Mouse (Mus musculus): ENCODE results near the gene Sesn3. TPM values are rescaled to one million over a fixed set of nuclear protein-coding genes. Genes with fewer than 3 reads are reported as not detected.
"Not testable (repeated sequence)": the region's sequence is repeated elsewhere in the genome, so short reads cannot be mapped to it uniquely, and the experiment has no call there.

Sesn3 gene
- polyA plus RNA-seq, 1 experiment from 2014 or later = 4.0 TPM

DNA sequence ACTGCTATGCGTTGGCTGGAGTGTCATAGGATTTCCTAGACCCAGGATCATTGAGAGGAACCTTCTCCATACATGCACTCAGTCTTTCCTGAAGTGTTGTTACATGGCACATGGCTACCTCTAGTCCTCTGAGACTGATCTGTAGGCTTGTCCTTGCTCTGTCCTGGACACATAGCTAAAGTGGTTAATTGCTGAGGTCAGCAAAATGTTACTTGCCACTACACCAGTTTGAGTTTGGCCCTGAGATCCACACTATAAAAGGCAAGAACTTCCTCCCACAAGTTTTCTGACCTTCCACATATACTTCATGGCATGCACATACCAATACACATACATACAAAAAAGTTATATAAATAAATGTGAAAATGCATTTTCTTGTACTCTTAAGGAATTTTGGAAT, 41.8 kb downstream of the Sesn3 start:
- no peak overlapping the region for H3K9ac ChIP-seq (ENCODE audit: low read depth, low read length)
- WGBS = 88% methylated on average over 1 of the region's 1 CpGs
- ATAC-seq (replicated peaks; ENCODE audit: low FRiP score) = no peak
- no peaks in the 10 kb centered on the region for H3K9me3 ChIP-seq (ENCODE audit: control insufficient read depth, low read length)
- no peak overlapping the region for H3K27ac ChIP-seq (ENCODE audit: low read depth, low read length)
- H3K4me1 ChIP-seq (replicated peaks; ENCODE audit: control insufficient read depth, insufficient read depth, low read length) = no peaks in the 10 kb centered on the region
- H3K36me3 ChIP-seq (ENCODE audit: control insufficient read depth, insufficient read depth, low read length) = no peaks in the 10 kb centered on the region; the same call in 1 of the 2 replicates
- H3K27me3 ChIP-seq (replicated peaks; ENCODE audit: control insufficient read depth, insufficient read depth, low read length) = no peaks in the 10 kb centered on the region
- no peak for DNase-seq (ENCODE audit: low spot score)
- H3K4me2 ChIP-seq = no peak overlapping the region
- no peak overlapping the region for H3K4me3 ChIP-seq (ENCODE audit: low read depth, low read length)

DNA sequence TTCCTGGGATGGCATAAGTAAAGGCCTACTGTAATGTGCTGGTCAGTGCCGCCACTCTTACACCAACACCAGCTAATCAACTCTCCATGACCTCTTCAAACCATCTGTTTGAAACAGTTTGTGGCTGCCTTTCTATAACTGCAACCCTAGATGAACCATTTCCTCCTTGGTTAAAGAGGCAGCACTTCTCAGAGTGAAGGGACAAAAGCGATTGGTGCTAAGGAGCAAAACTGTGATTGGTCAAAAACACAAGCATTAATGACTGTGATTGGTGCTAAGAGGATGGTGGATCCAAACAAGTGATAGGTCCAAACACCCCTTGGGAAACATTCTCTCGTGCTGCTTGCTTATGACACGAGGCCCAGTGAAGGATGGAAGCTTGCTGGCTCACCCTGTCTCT, 61.0 kb downstream of the Sesn3 start:
- H3K27me3 ChIP-seq (replicated peaks; ENCODE audit: control insufficient read depth, insufficient read depth, low read length) = no peaks in the 10 kb centered on the region
- WGBS = 77% methylated on average over 4 of the region's 4 CpGs
- no peak for ATAC-seq (replicated peaks; ENCODE audit: low FRiP score)
- H3K9ac ChIP-seq (ENCODE audit: low read depth, low read length) = no peak overlapping the region
- H3K27ac ChIP-seq (ENCODE audit: low read depth, low read length) = no peak overlapping the region
- H3K36me3 ChIP-seq (ENCODE audit: control insufficient read depth, insufficient read depth, low read length) = no peaks in the 10 kb centered on the region
- H3K4me2 ChIP-seq = no peak overlapping the region
- no peak overlapping the region for H3K4me3 ChIP-seq (ENCODE audit: low read depth, low read length)
- no peaks in the 10 kb centered on the region for H3K9me3 ChIP-seq (ENCODE audit: control insufficient read depth, low read length)
- no peak for DNase-seq (ENCODE audit: low spot score)
- H3K4me1 ChIP-seq (replicated peaks; ENCODE audit: control insufficient read depth, insufficient read depth, low read length) = no peaks in the 10 kb centered on the region

DNA sequence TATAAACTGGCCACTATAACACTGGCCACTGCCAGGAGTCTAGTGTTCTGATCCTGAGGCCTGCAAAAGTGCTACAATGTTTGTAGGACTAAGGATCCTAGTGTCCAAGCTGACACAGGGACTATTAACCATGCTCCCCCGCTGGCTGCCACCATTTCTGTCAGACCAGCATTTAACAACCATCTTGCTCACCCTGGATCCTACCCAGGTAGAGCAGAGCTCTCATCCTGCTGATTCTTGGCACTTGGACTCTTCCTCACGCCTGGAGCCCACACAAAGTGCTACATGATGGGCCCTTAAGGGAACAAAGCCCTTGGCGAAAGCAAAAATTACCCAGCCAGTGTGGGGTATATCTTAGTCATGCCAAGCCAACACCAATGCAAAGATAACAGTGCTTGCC, 62.0 kb downstream of the Sesn3 start:
- Histone ChIP-seq H3K4me1 (replicated peaks; ENCODE audit: control insufficient read depth, insufficient read depth, low read length) (no peaks in the 10 kb centered on the region), H3K4me2 (no peak overlapping the region), H3K27ac (ENCODE audit: low read depth, low read length) (no peak overlapping the region), H3K9me3 (ENCODE audit: control insufficient read depth, low read length) (no peaks in the 10 kb centered on the region), H3K36me3 (ENCODE audit: control insufficient read depth, insufficient read depth, low read length) (no peaks in the 10 kb centered on the region), H3K4me3 (ENCODE audit: low read depth, low read length) (no peak overlapping the region), H3K27me3 (replicated peaks; ENCODE audit: control insufficient read depth, insufficient read depth, low read length) (no peaks in the 10 kb centered on the region), H3K9ac (ENCODE audit: low read depth, low read length) (no peak overlapping the region)
- ATAC-seq (replicated peaks; ENCODE audit: low FRiP score) (no peak), DNase-seq (ENCODE audit: low spot score) (no peak)
- 79% methylated on average over 3 of the region's 3 CpGs for WGBS

DNA sequence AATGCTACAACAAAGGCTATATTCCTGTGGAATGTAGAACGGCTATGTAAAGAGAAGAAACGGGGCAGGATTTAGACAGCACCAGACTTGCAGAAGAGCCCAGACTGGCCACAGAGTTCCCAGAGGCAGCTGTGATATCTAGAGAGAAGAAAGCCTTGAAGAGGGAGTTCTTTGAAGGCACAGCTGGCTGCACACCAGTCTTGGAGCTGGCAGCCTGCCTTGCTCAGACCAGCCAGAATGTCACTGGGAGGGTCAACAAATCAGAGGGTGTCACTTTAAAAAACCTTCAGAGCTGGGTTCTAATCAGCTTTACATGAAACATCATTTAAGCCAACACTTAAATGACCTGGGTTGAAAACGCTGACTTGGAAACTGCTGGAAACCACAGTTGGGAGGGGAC, 63.8 kb downstream of the Sesn3 start:
- H3K9me3 ChIP-seq (ENCODE audit: control insufficient read depth, low read length) = no peaks in the 10 kb centered on the region
- no peak overlapping the region for H3K27ac ChIP-seq (ENCODE audit: low read depth, low read length)
- no peak overlapping the region for H3K4me3 ChIP-seq (ENCODE audit: low read depth, low read length)
- H3K4me2 ChIP-seq = no peak overlapping the region
- H3K9ac ChIP-seq (ENCODE audit: low read depth, low read length) = no peak overlapping the region
- H3K4me1 ChIP-seq (replicated peaks; ENCODE audit: control insufficient read depth, insufficient read depth, low read length) = no peaks in the 10 kb centered on the region
- 67% methylated on average over 3 of the region's 3 CpGs for WGBS
- DNase-seq (ENCODE audit: low spot score) (no peak), ATAC-seq (replicated peaks; ENCODE audit: low FRiP score) (no peak)
- no peaks in the 10 kb centered on the region for H3K36me3 ChIP-seq (ENCODE audit: control insufficient read depth, insufficient read depth, low read length)
- no peaks in the 10 kb centered on the region for H3K27me3 ChIP-seq (replicated peaks; ENCODE audit: control insufficient read depth, insufficient read depth, low read length)

DNA sequence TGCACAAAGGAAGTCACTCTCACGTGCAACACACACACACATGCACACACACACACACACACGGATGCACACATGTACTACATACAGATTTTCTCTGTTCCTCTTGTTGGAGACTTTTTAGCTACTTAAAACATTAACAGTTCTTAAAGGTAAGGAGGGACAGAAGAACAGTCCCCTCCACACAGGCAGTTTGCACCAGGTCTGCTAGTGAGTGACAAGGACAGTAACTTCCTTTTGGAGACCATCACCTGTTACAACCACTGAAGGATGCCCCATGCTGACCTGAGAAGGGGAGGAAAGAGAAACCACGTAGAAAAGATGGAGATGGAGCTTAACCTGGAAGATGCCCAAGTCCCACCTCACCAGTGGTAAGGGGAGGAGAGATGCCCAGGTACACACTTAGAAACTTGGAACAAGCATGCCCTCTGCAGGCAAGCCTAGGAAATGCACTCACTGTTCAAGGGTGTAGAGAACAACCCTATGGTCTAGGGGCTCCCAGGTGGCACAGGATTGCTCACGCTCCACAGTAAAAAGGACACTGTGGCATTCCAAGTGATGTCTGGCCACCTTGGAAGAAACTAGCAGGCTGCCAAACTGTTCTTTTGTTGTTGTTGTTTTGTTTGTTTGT, 67.3 kb downstream of the Sesn3 start:
- Histone ChIP-seq H3K4me3 (ENCODE audit: low read depth, low read length) (no peak overlapping the region), H3K36me3 (ENCODE audit: control insufficient read depth, insufficient read depth, low read length) (no peaks in the 10 kb centered on the region), H3K9ac (ENCODE audit: low read depth, low read length) (no peak overlapping the region), H3K4me1 (replicated peaks; ENCODE audit: control insufficient read depth, insufficient read depth, low read length) (no peaks in the 10 kb centered on the region), H3K9me3 (ENCODE audit: control insufficient read depth, low read length) (no peaks in the 10 kb centered on the region), H3K4me2 (no peak overlapping the region), H3K27ac (ENCODE audit: low read depth, low read length) (no peak overlapping the region), H3K27me3 (replicated peaks; ENCODE audit: control insufficient read depth, insufficient read depth, low read length) (no peaks in the 10 kb centered on the region)
- DNase-seq (ENCODE audit: low spot score) (peak; percentile 45), ATAC-seq (replicated peaks; ENCODE audit: low FRiP score) (no peak)
- 56% methylated on average over 4 of the region's 4 CpGs for WGBS

DNA sequence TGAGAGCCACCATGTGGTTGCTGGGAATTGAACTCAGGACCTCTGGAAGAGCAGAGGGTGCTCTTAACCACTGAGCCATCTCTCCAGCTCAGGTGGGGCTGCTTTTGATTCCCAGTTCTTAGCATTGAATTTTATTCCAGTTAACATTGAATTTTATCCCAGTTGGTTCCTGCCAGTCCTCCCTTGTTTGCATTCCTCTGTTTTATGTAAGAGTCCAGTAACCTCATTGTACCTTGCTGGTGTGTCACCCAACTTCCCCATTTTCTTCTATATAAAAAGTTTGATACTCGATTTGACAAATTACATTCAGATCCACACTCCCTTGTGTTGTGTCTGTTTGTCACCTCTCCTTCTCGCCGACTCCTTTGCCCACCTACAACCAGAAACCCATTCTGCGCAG, 71.0 kb downstream of the Sesn3 start:
- 77% methylated on average over 4 of the region's 4 CpGs for WGBS
- not testable (repeated sequence) for H3K4me1 ChIP-seq (replicated peaks; ENCODE audit: control insufficient read depth, insufficient read depth, low read length); DNase-seq (ENCODE audit: low spot score); H3K4me2 ChIP-seq; H3K36me3 ChIP-seq (ENCODE audit: control insufficient read depth, insufficient read depth, low read length); ATAC-seq (replicated peaks; ENCODE audit: low FRiP score); H3K4me3 ChIP-seq (ENCODE audit: low read depth, low read length); H3K27ac ChIP-seq (ENCODE audit: low read depth, low read length); H3K9ac ChIP-seq (ENCODE audit: low read depth, low read length); H3K27me3 ChIP-seq (replicated peaks; ENCODE audit: control insufficient read depth, insufficient read depth, low read length); H3K9me3 ChIP-seq (ENCODE audit: control insufficient read depth, low read length)

DNA sequence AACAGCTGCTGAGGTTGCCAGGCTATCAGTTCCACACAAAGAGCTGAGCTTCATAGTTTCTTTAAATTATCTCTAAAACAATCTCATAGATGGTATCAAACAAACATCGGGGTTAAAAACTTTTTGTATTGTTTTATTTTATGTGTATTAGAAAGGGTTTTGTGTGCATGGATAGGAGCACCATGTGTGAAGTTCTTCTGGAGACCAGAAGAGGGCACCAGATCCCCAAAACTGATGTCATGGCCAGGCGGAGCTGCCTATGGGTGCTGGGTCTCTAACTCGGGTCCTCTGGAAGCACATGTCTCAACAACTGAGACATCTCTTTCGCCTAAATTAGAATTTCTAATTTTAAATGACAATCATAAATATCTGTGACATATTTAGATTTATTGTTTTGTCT, 73.5 kb downstream of the Sesn3 start:
- no peaks in the 10 kb centered on the region for H3K4me1 ChIP-seq (replicated peaks; ENCODE audit: control insufficient read depth, insufficient read depth, low read length)
- WGBS = 40% methylated on average over 4 of the region's 4 CpGs
- 0 out of 2 replicates have a peak, but pooled peaks have one; percentile 66 for ATAC-seq (replicated peaks; ENCODE audit: low FRiP score)

DNA sequence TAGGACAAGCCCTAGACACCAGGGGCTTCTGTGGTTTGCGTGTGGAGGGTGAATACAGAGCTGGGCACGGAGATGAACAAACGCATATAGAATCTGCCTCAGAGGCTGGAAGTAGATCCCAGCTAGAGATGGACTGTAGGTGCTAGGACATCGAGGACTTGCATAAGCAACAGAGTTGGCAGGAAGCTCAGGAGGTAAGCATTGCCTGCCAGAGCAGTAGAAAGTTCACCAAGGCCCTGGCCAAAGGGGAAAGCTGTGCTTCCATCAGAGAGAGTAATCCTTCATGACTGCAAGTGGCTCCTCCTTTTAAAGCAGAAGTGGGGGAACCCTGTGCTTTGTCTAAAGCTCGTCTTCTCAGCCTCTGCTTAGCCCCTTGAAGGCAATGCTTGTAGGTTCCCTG, 74.5 kb downstream of the Sesn3 start:
- no peak overlapping the region for H3K4me2 ChIP-seq
- DNase-seq (ENCODE audit: low spot score) = no peak
- no peak for ATAC-seq (replicated peaks; ENCODE audit: low FRiP score)
- no peaks in the 10 kb centered on the region for H3K4me1 ChIP-seq (replicated peaks; ENCODE audit: control insufficient read depth, insufficient read depth, low read length)
- no peak overlapping the region for H3K9ac ChIP-seq (ENCODE audit: low read depth, low read length)
- WGBS = 72% methylated on average over 5 of the region's 5 CpGs
- no peak overlapping the region for H3K4me3 ChIP-seq (ENCODE audit: low read depth, low read length)
- no peaks in the 10 kb centered on the region for H3K9me3 ChIP-seq (ENCODE audit: control insufficient read depth, low read length)
- no peaks in the 10 kb centered on the region for H3K36me3 ChIP-seq (ENCODE audit: control insufficient read depth, insufficient read depth, low read length)
- H3K27me3 ChIP-seq (replicated peaks; ENCODE audit: control insufficient read depth, insufficient read depth, low read length) = no peaks in the 10 kb centered on the region
- no peak overlapping the region for H3K27ac ChIP-seq (ENCODE audit: low read depth, low read length)

More for the DNA sequence above, 73.5 kb downstream of the Sesn3 start:
- Histone ChIP-seq H3K27me3 (replicated peaks; ENCODE audit: control insufficient read depth, insufficient read depth, low read length) (no peaks in the 10 kb centered on the region), H3K9ac (ENCODE audit: low read depth, low read length) (no peak overlapping the region), H3K36me3 (ENCODE audit: control insufficient read depth, insufficient read depth, low read length) (no peaks in the 10 kb centered on the region), H3K9me3 (ENCODE audit: control insufficient read depth, low read length) (no peaks in the 10 kb centered on the region), H3K27ac (ENCODE audit: low read depth, low read length) (no peak overlapping the region), H3K4me2 (no peak overlapping the region), H3K4me3 (ENCODE audit: low read depth, low read length) (no peak overlapping the region)
- DNase-seq (ENCODE audit: low spot score) = no peak

DNA sequence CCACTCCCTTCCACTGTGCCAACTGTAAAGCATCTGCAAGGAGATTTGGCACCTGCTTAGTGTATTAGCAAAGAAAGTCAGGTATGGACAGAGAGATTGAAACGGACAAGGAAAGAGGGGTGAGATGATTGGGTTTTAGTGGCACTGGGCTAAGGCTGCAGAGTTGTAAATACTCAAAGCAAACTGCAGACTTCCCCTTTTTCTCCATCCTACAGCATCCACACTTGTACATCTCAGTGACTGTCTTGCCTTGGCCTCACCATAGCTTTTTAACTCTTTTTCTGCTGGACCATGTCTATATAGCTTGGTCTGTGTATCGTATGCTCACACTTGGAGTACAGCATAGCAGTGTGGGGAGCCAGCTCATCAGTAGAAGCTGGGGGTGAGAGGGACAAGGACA, 75.9 kb downstream of the Sesn3 start:
- DNase-seq (ENCODE audit: low spot score) (no peak), ATAC-seq (replicated peaks; ENCODE audit: low FRiP score) (no peak)
- no peak overlapping the region for H3K4me2 ChIP-seq
- H3K36me3 ChIP-seq (ENCODE audit: control insufficient read depth, insufficient read depth, low read length) = no peaks in the 10 kb centered on the region
- H3K4me3 ChIP-seq (ENCODE audit: low read depth, low read length) = no peak overlapping the region
- H3K9me3 ChIP-seq (ENCODE audit: control insufficient read depth, low read length) = no peaks in the 10 kb centered on the region
- H3K9ac ChIP-seq (ENCODE audit: low read depth, low read length) = no peak overlapping the region
- H3K27me3 ChIP-seq (replicated peaks; ENCODE audit: control insufficient read depth, insufficient read depth, low read length) = no peaks in the 10 kb centered on the region
- no peak overlapping the region for H3K27ac ChIP-seq (ENCODE audit: low read depth, low read length)
- H3K4me1 ChIP-seq (replicated peaks; ENCODE audit: control insufficient read depth, insufficient read depth, low read length) = 0 out of 2 replicates have a peak, but pooled peaks cover 2% of the 10 kb centered on the region
- WGBS = 63% methylated on average over 2 of the region's 2 CpGs

Data from liver, embryonic 11.5 days (tissue).